Comparison of ENCODE assay signal across 8 mouse cellular contexts in genomic region chr10:61068436-61069192, GRCm38 (mm10). TPM values are rescaled to one million over a fixed set of nuclear protein-coding genes. Genes with fewer than 3 reads are reported as not detected.
DNase-seq lines count a peak whose midpoint lies in the region; ATAC-seq lines count a peak whose summit lies in the region.

No protein-coding gene starts in this region.

- H3K4me2 ChIP-seq in forebrain, embryonic 16.5 days (ENCODE audit: low read length): no peak overlapping the region
- H3K4me2 ChIP-seq in hindbrain, embryonic 14.5 days (replicated peaks): no peak overlapping the region

- peak; percentile 45 for ATAC-seq in forebrain, embryonic 16.5 days
- no peak; the same call in 1 of the 2 replicates for ATAC-seq in hindbrain, embryonic 14.5 days (ENCODE audit: low FRiP score)

- H3K4me1 ChIP-seq in forebrain, embryonic 16.5 days (replicated peaks; ENCODE audit: control insufficient read depth, insufficient read depth, low read length): no peaks in the 10 kb centered on the region
- H3K4me1 ChIP-seq in hindbrain, embryonic 14.5 days (replicated peaks; ENCODE audit: control insufficient read depth, insufficient read depth, low read length): no peaks in the 10 kb centered on the region; the same call in 1 of the 2 replicates

- WGBS in forebrain, embryonic 16.5 days: 4% methylated on average over 8 of the region's 8 CpGs
- under 1% methylated on average over 8 of the region's 8 CpGs for WGBS in hindbrain, embryonic 14.5 days

- no peak overlapping the region for H3K9ac ChIP-seq in forebrain, embryonic 16.5 days (replicated peaks; ENCODE audit: low read depth, low read length)
- H3K9ac ChIP-seq in hindbrain, embryonic 14.5 days: no peak overlapping the region

- DNase-seq in gastrocnemius, adult 18-20 months (ENCODE audit: low spot score): peak; percentile 43
- DNase-seq in gastrocnemius, postnatal 36 days: no peak
- DNase-seq in cerebellum, adult 18-20 months: peak; percentile 62 to 69
- DNase-seq in hindbrain, embryonic 14.5 days (ENCODE audit: low spot score): peak; percentile 77
- peak; percentile 55 for DNase-seq in left cerebral cortex, adult 11 months (ENCODE audit: low spot score)
- peak; percentile 71 for DNase-seq in lung, postnatal 36 days
- DNase-seq in right cerebral cortex, adult 2 months (ENCODE audit: low spot score in 2 of 2): peak; percentile 65 to 76

- no peaks in the 10 kb centered on the region for H3K27me3 ChIP-seq in forebrain, embryonic 16.5 days (replicated peaks; ENCODE audit: control insufficient read depth, insufficient read depth, low read length)
- H3K27me3 ChIP-seq in hindbrain, embryonic 14.5 days (ENCODE audit: control insufficient read depth, insufficient read depth, low read length): no peaks in the 10 kb centered on the region

- H3K36me3 ChIP-seq in forebrain, embryonic 16.5 days (ENCODE audit: control insufficient read depth, insufficient read depth): no peaks in the 10 kb centered on the region
- H3K36me3 ChIP-seq in hindbrain, embryonic 14.5 days (replicated peaks; ENCODE audit: control insufficient read depth, insufficient read depth): no peaks in the 10 kb centered on the region

- intact Hi-C loops in gastrocnemius, postnatal 36 days (cut with DNase I): loop anchor here (2.0 kb wide), 1 partner anchor 290 kb away; no protein-coding TSS in a partner anchor

- no peak overlapping the region for H3K4me3 ChIP-seq in forebrain, embryonic 16.5 days (replicated peaks; ENCODE audit: low read length)
- H3K4me3 ChIP-seq in hindbrain, embryonic 14.5 days (replicated peaks; ENCODE audit: low read length): no peak overlapping the region

- H3K9me3 ChIP-seq in forebrain, embryonic 16.5 days (ENCODE audit: control insufficient read depth, low read length): no peaks in the 10 kb centered on the region
- no peaks in the 10 kb centered on the region for H3K9me3 ChIP-seq in hindbrain, embryonic 14.5 days (ENCODE audit: control insufficient read depth, low read length)

- no peak overlapping the region for H3K27ac ChIP-seq in forebrain, embryonic 16.5 days (ENCODE audit: low read length)
- no peak overlapping the region for H3K27ac ChIP-seq in hindbrain, embryonic 14.5 days

RNA-seq across cellular contexts. Expression of gene Pcbd1, which starts 20.5 kb away (rescaled TPM):
- 1 to 10 TPM in 1 of 2 experiments, under 1 TPM in 1; 0.50 to 1.2 TPM for total RNA-seq in gastrocnemius, adult 18-20 months (2021)
- total RNA-seq in gastrocnemius, postnatal 36 days (2021): under 1 TPM; 0.79 to 0.82 TPM
- 12.9 and 16.1 TPM in 2 replicates for polyA plus RNA-seq in forebrain, embryonic 16.5 days (2015; fragmentation: Nextera tagmentation; extraction: Ambion mirVana)
- 47.6 and 48.5 TPM in 2 replicates for polyA plus RNA-seq in hindbrain, embryonic 14.5 days (2014; fragmentation: Nextera tagmentation; extraction: Ambion mirVana)

Comparison
In these comparisons a context has a peak if more than half of its experiments do, and no peak if none do; other contexts are left out.
1. DNase-seq: peak in gastrocnemius, adult 18-20 months (single experiment), cerebellum, adult 18-20 months (2 of 2), hindbrain, embryonic 14.5 days (single experiment), left cerebral cortex, adult 11 months (single experiment), lung, postnatal 36 days (single experiment) and right cerebral cortex, adult 2 months (2 of 2); none in gastrocnemius, postnatal 36 days (0 of 2).